Mouse (Mus musculus) CH12F3 (cell line): ENCODE results near the gene Ccr7.

Source experiments
- in situ Hi-C: fragments of 300-500 bp; cut with MboI; formaldehyde crosslinking; loops from 2 replicates; pipeline ENCODE4 v1.14.3; 2020; ENCODE audit warnings: low sequenced_read_pairs

The Ccr7 gene

DNA sequence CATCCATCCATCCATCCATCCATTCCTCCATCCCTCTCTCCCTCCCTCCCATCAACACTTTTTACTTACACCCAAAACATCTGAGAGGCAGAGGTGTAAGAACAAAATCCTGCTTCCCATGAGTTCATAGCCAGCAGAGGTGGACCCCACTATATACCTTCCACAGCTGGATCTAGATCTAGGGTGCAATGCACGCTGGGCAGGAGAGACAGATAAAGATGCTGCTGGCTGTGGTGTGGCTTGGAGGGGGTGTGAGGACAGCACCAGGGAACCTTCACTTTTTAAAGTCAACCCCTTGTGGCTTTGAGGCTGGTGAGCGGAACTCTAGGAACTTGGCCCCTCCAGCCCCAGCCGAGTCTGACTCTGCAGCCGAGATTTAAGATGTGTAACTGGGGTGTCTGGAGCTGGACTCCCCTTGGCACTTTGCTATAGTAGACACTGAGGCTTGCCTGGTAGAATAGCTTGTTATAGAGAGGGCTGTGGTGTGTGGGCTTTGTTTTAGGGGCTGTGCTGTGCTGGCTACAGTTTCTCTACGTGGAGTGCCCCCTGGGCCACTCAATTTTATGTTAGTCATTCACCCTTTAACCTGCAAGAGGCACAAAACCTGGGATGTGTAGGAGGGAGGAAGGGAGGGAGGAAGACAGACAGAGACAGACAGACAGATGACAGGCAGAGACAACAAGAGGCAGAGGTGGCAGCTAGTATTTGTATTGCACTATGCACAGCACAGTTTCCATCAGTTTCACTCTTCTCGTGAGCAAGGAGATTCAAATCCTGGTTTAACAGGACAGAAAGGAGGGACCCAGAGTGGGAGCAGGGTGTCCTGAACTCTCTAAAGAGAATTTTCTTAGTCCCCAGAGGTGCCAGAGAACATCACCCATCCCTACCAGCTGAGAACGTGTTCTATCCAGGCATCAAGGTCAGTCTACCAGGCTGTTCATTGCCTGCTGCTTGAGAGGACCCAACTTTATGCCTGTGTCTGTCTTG is 817 bp downstream of the Ccr7 start:
- in situ Hi-C loops = no loop called here

GRCm38 (mm10) chr11:99152323-99153144 is 2.3 kb downstream of the Ccr7 start:
- in situ Hi-C loops = no loop called here

GRCm38 (mm10) chr11:99151333-99151930 is 3.4 kb downstream of the Ccr7 start:
- in situ Hi-C loops = no loop called here

GRCm38 (mm10) chr11:99150889-99151288 is 4.0 kb downstream of the Ccr7 start:
- in situ Hi-C loops = no loop called here

DNA sequence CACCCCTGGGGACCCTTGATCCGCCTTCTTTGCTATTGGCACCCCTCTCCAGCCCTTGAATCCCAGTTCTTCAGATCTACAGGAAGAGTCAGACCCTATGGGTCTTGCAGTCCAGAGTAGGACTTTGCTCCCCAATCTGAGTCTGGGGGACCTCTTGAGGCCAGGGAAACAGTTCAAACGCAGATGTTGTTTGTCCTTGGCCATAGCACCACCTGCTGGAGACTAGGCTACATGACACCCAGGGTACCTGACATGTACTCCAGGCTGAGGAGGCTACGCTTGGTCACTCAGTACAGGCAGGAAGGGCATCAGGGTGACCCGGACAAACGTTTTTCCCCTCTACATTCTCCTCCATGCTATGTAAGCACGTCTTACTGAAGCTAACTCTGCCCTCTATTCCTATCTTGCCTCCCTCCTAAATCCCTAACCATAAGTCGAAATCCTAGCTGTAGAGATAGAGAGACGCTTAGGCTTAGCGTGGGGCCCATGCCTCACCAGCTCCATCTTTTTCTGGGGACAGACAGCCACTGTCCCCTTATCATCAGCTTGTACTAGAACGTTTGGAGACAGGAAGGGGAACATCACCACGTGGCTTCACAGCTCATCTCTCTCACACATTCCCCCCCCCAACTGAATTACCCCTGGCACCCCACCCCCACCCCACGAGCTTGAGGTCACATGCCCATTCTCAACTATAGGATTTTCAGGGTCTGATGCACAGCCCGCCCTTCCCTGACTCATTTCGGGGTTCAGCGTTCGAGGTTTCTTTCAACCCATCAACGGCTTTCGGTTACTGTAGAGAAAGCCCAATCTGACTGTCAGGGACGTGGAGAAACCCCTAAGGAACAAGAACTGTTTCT is 4.7 kb downstream of the Ccr7 start:
- in situ Hi-C loops = loop anchor here (25.0 kb wide), 1 partner anchor 113 kb away; the partner anchor contains the start of gene Igfbp4

- in situ Hi-C loops = loop anchor here (25.0 kb wide), 1 partner anchor 112 kb away; the partner anchor contains the start of gene Igfbp4
Measured at GRCm38 (mm10) chr11:99148896-99149703, 5.8 kb downstream of the Ccr7 start.

GRCm38 (mm10) chr11:99148400-99148799 is 6.5 kb downstream of the Ccr7 start:
- in situ Hi-C loops = loop anchor here (25.0 kb wide), 1 partner anchor 111 kb away; the partner anchor contains the start of gene Igfbp4

- in situ Hi-C loops = loop anchor here (25.0 kb wide), 1 partner anchor 111 kb away; the partner anchor contains the start of gene Igfbp4
Measured at GRCm38 (mm10) chr11:99147920-99148289, 7.0 kb downstream of the Ccr7 start.

DNA sequence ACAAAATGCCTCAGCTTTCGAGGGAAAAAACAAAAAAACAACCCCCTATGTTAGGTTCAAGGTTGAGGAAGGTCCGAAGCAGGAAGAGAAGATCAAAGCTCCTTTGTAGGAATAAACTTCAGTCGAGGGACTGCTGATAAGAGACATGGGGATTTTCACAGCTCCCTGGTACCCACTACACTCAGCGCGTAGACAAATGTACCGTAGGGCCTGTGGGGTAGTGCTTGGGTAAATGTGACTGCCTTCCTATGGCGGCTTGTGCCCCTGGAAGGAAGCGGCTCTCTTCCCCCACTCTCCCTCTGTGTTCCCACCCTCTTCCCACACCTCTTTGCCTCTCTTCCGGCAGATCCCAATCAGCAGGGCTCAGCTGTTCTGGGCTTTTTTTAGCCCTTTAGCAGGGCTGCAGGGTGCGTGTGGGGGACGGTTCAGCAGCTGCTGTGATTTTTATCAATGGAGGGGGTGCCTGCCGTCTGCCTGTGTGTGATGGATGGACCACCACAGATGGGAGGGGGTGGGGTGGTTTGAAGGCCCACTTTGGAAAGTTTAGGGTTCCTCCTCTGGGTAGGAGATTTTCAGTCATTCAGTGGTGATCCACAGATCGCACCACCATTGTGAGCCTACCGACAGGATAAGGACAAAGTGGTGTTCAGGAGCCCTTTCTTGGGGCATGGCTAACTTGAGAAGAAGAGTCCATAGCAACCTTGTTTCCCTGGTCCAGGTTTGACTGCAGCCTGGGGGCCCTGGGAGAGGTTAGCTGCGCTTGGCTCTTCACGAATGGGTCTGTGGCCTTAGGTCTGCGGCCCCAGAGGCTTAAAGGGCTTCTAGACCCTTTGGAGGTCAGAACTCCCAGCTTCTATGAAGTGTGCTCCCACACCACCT is 7.6 kb downstream of the Ccr7 start:
- in situ Hi-C loops = loop anchor here (25.0 kb wide), 1 partner anchor 110 kb away; the partner anchor contains the start of gene Igfbp4

DNA sequence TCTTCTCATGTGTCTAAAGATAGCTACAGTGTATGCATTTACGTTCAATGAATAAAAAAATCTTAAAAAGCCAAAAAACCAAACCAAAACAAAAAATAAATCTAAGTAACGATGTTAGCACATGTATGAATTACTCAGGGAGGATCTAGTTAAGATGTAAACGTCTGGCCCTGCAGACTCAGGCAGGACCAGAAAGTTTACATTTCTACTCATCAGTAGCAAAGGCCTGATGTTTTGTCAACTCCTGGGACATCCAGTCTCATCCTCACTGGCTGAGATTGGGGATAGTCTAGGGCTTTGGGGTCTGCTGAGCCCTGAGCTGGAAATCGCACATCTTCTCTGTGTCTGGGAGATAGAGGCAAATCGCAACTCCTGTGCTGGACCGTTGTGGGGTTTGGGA is 8.3 kb downstream of the Ccr7 start:
- in situ Hi-C loops = loop anchor here (25.0 kb wide), 1 partner anchor 109 kb away; the partner anchor contains the start of gene Igfbp4

- in situ Hi-C loops = loop anchor here (25.0 kb wide), 1 partner anchor 108 kb away; the partner anchor contains the start of gene Igfbp4
Measured at GRCm38 (mm10) chr11:99145765-99146164, 9.1 kb downstream of the Ccr7 start.

DNA sequence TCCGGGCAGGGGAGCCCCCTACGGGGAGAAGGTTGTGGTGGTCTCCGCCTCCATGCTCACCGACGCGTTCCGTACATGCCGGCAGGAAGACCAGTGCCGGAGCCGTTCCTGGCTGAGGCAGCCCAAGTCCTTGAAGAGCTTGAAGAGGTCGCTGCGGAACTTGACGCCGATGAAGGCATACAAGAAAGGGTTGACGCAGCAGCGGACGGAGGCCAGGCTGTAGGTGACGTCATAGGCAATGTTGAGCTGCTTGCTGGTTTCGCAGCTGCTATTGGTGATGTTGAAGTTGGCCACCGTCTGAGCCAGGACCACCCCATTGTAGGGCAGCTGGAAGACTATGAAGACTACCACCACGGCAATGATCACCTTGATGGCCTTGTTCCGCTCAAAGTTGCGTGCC is 9.9 kb downstream of the Ccr7 start:
- in situ Hi-C loops = loop anchor here (25.0 kb wide), 1 partner anchor 108 kb away; the partner anchor contains the start of gene Igfbp4

DNA sequence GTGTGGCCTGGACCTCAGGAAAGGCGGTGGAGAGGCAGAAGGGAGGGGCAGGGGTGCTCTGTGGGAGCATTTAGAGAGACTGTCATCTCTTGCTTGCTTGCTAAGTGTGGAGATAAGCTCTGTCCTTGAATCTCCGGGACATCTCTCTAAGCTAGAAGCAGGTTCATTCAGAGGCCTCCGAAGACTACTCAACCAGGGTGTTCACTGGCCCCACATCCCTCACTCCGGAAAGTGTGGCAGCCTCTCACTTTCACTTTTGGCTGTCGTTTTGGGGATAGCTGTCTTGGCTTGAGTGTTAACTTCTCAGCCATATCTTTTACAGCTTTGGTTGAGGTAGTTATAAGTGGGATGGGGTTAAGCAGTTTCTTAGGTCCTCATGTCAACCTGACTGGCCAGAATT is 10.4 kb downstream of the Ccr7 start:
- in situ Hi-C loops = loop anchor here (25.0 kb wide), 1 partner anchor 107 kb away; the partner anchor contains the start of gene Igfbp4

DNA sequence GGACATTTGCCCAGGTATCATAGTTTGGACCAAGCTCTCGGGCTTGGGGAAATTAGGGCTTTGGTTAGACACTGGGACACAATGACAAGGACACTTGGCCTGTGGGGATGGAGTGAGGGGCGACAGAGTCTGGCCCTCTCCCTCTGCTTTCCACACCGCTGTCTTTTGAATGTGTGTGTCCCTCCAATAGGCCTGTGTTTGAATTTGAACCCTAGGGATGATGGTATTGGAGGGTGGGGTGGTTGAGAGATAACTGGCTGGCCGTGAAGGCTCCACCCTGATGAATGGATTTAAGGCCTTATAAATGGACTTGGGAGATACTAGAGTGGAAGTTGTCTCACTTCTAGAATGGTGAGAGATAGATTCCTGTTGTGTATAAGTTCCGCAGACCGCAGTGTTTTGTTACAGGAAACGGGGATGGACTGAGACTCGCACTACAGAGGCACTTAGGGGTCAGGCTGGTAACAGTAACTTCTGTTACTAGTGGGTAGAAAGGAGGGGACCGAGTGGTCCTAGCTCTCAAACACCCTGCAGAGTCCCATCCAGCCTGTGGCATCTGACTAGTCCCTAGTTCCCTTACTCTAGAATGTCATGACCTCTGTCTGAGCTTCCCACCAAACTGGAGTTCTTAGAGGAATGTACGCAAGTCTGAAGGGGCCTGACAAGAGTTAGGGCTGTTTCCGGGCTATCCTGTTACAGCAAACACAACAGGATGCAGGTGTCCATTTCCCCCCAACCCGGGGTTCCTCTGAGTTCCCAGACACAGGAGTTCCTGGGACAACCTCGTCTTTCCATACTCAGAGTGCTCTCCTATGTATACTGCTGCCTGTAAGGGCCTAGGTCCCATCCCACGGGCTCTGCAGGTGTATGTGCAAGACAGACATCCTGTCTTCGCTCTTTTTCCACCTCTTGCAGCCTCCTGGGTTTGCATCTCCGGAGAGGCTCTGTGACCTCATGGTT is 11.5 kb downstream of the Ccr7 start:
- in situ Hi-C loops = loop anchor here (25.0 kb wide), 1 partner anchor 106 kb away; the partner anchor contains the start of gene Igfbp4

GRCm38 (mm10) chr11:99142493-99143095 is 12.3 kb downstream of the Ccr7 start:
- in situ Hi-C loops = loop anchor here (25.0 kb wide), 1 partner anchor 105 kb away; the partner anchor contains the start of gene Igfbp4

DNA sequence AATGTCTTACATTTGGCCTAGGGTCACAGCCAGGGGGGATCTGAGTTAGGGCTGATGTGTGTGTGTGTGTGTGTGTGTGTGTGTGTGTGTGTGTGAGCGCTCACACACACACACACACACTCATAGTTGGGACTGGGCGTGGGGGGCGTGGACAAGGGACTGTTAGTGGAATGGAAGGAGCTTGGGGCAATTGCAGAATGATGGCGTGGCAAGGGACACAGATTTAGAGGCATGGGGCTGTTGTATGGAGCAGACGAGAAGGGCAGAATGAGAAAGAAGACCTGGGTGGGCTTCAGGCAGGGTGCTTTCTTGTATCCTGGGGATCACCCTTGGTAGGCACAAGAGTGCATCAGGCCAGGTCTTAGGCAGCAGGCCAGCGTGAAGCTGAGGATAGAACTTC is 12.8 kb downstream of the Ccr7 start:
- in situ Hi-C loops = loop anchor here (25.0 kb wide), 1 partner anchor 105 kb away; the partner anchor contains the start of gene Igfbp4
